Mouse (Mus musculus): ENCODE measurements around the gene App.

The App gene

DNA sequence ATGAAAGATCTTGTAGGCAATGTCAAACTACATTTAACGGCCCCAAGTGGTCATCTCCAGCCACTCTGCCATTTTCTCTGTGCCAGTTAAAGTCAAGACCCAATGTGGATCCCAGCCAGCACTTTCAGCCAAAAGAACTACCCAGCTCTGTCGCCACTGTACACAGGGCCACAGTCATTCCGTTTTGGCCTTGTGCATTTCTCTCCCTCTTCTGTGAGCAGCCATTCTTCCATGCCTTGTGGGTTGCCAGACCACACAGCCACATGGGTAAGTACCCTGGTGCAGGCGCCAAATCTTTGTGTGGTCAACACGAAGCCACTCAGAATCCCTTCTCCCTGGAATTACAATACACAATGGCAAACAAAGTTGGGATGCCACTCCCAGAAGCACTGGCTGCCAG lies 57.7 kb downstream of the App start:
- no peak for DNase-seq

DNA sequence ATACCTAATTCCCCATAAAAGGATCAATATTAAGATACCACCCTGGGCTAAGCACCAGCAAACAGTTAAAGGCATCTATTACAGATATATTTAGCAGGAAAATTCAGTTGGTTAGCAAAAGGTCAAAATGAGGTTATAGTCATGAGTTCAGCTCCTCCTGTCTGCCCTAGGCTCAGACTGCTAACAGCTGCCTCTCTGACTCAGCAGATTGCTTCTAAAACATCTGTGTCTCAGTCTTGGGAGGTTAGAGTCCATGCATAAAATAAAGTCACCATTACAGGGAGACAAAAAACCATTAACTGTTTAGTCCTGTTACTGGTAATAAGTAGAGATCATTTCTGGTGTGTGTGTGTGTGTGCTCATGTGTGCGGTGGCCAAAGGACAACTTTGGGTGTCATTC lies 58.8 kb downstream of the App start:
- no peak for DNase-seq

DNA sequence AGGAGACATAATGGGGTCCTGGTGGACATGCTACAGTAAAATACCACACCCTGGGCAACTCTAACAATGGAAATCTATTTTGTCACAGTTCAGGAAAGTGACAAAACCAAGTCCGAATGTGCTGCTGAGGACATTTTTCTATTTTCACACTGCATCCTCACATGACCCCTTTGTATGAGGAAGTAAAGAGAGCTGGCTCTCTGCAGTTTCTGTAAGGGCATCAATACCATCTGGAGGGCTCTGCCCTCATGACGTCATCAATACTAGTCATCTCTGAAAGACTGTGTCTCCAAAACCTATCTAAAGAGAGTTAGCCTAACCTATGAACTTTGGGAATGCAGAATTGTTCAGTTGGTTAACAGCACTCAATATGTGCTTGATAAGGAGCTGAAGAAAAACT lies 59.6 kb downstream of the App start:
- no peak for DNase-seq

DNA sequence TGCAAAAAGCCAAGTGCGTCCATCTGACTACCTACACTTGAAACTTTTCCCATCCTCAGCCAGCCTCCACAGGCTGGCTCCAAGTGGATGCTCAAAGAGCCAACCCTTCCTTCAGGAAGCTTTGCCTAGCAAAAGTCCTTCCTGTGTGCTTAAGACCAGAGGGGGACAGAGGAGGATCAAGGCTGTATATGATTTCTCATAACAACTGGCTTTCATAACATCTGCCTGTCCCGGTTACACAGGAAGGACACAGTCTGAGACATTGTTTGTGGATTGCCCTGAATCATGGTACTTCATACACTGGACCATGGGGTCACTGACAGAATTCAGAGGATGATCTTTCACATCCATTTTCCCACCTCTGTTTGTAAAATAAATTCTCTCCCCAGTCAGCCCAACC lies 61.3 kb downstream of the App start:
- DNase-seq, result no peak

DNA sequence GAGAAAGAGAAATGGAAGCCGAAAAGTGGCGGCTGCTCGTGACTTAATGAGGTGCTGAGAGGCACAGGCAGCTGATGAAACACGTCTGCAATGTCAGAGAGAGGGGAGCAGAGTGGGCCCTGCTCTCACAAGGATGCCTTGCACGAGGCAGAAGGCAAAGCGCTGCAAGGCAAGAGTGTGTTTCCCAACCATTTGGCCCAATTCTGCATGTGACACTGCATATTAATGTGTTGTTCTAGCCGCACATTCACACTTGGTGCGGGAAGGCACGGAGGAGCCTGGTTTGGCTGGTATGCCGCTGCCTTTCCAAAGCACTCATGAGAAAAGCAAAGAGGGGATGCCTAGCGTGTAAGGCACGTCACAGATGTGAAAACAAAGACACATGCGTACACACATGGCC lies 63.1 kb downstream of the App start:
- DNase-seq, result peak; percentile 63

DNA sequence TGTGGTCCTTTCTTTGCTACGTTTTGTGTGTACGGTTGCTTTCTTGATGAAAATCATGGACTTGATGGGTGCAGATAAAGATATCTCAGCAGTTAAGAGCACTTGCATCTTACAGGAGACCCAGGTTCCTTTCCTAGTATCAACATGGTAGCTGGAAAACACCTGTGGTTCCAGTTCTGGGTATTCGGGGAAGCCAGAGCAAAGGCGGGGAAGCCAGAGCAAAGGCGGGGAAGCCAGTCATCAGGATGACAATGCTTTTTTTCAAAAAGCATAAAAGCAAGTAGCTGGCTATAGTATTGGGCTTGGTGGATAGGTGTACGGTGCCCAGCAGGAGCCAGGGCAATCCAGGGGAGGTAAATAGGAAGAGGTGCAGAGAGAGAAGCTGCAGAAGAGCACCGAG lies 65.1 kb downstream of the App start:
- DNase-seq, result no peak

DNA sequence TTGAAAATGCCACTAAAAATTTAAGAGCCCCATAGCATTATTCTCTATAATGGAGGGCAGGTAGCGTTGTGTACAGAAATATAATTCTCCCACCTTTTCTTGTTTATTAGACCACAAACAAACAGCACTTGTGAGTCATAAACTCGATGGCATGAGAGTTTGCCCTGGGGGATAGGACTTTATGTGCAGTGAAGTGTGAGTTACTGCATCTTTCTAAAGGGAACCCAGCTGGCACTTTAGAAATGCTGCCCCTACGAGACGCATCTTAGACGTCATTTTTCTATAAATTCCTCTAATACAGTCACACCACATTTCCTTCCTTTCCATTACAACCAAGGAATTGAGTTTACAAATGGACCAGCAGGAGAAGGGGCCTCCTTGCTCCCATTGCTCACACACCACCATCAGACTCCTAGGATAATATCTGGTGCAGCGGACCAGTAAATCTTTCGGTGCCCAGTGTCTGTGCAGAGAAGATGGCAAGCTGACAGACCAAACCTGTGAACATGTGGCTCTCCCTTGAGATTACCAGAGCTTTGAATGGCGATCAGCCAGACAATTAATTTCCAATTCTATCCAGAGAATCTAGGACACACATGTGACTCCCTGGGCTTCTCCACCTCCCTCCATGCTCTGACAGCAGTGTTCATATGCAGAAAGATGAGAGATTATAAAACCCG lies 66.8 kb downstream of the App start:
- DNase-seq, result peak; percentile 91

DNA sequence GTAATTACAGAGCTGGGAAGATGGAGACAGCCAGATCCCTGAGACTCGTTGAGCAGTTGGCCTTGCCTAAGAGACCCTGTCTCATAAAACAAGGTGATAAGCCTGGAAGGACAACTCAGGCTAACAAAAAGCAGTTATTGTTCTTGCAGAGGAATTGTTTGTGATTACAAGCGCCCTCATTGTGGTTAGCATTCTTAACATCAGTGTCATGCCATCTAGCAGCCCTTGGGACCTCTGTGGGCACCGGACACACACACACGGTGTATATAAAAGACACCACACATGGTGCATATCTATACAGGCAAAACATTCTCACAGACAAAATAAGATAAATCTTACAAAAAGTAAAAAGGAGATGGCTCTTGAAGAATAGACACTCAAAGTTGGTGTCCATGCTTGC lies 68.0 kb downstream of the App start:
- no peak for DNase-seq

DNA sequence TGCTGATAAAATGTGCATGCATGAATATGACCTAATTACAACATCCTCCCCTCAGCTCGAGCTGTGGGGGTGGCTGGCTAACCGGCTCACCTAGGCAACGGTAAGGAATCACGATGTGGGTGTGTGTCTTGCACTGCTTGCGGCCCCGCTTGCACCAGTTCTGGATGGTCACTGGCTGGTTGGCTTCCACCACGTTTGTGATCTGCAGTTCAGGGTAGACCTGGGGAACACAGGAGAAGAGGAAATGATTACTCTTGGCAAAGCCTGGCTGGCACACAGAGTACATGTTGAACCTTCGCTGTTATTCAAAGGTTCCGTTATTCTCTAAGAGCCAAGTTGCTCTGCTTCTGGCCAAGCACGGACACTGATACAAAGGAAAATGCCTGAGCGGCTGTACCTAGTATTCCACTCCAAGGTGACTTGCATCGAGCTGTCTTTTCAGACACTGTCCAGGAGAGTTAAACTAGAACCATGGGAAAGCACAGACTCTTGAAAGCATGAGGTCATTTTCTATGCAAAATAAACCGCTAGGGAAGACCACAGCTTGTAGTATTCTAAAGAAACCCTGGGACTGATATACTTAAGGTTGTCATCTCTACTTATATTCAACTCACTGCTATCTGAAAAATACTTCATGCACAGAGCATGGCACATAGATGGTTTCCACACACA lies 70.3 kb downstream of the App start:
- DNase-seq, result no peak

DNA sequence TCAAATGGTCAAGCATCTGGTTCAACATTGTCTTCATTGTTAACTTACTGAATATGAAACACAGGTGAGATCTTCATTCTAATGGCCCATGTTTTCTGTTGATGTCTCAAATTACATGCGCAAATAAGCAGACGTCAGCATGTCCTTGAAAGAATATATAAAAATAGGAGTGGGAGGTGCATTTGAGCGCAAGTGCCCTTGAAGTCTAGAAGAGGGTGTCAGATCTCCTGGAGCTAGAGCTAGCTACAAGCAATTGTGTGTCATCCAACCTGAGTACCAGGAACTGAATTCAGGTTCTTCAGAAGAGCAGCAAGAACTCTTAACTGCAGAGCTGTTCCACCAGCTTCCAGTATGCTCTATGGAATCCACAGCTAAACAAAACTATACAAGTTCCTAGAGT lies 72.0 kb downstream of the App start:
- no peak for DNase-seq

DNA sequence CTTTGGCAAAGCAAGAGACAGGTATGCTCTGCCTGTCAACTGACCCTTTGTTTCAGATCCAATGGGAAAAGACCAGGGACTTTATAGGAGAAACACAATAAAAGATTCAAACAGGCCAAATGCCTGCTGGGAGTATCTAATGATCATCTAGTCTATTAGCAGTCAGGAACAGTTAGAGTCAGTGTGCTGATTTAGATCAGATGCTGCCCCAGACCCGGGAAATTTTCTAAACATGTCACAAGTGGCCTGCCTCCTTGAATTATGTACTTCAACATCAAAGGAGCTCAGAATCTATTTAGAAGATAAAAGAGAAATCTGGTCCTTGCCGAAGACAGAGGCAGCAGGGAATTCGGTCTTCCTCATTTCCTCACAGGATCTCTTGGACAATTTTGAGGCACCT lies 72.8 kb downstream of the App start:
- peak; percentile 46 for DNase-seq

DNA sequence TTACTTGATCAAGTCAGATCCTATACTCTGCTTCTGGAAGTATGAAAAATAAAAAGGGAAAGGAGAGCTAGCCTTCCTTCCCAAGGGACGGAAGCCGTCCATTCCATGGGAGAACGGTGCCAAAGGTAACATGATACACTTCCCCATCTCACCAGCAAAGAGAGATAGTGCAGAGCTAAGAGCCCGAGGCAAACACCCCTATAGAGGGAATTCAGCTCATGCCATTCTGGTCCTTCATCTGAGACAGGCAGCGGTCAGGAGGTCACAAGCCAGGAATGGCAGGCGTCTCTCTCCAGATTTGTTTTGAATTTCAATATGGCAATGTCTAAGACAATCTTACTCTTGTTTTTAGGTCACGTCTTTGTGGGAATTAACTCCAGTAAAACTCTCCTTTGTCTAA lies 74.1 kb downstream of the App start:
- no peak for DNase-seq

DNA sequence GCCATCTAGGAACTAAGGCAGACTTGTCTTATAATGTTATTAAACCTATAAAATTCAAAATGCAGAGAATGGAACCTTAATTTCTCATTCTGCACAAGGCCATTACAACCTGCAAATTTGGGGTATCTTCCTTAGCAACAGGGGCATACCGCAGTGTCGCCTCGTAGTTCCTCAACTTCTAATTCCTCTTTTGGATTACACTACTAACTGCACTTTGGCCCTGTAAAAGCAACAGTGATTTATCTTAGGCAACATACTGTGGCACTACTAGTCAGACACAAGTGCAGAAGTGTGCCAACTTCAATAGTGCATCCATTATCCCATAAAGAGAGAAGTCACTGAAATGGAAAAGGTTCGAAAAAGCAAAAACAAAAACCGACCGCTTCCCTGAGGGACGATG lies 74.5 kb downstream of the App start:
- no peak for DNase-seq

DNA sequence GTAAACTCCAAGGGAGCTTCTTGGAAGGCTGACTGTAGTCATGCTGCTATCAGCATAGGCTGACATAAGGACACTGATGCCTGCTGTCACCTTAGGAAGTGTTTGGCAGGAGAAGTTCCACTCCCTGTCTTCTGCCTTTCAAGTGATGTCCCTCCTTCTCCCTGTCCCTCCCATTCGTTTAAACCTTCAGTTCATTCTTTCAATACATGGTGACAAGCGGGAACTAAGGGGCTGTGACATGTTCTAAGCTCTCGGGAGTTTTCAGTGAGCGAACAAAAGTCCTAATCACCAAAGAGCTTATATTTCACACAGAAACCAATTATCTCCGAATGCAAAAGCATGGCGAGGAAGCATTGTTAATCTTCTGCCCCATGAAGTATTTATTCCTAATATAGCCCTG lies 77.2 kb downstream of the App start:
- peak; percentile 60 for DNase-seq

DNA sequence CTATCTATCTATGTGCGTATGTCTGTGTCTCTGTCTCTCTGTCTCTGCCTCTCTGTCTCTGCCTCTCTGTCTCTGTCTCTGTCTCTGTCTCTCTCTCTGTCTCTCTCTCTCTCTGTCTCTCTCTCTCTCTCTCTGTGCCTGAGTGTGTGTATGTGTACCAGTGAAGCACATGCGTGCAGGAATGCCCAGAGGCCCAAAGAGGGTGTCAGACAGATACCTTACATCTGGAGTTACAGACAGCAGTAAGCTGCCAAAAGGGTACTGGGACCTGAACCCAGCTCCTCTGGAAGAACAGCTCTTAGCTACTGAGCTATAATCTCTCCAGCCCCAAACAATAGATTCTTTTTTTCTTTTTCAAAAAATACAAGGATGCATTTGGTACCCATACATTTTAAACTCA lies 77.6 kb downstream of the App start:
- no peak for DNase-seq

DNA sequence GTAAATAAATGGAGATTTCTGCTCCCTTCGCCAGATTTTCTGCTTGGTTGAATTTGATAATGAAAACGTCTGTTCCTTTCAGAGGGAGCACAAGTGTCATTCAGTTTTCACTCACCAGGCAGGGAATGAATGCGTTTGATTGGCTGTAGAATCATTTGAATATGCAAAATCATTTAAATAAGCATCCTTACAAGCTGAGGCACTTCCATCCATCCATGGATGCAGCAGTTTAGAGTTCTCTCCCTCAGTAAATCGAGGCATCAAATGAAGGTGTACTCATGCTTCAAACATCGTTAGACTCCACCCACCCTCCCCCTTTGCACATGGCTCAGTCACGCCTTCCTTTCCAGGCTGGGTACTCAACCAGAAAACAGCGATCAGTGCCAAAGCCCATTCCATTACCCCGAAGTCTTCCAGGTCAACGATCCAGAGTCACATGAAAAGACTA lies 80.9 kb downstream of the App start:
- DNase-seq, result peak; percentile 90

DNA sequence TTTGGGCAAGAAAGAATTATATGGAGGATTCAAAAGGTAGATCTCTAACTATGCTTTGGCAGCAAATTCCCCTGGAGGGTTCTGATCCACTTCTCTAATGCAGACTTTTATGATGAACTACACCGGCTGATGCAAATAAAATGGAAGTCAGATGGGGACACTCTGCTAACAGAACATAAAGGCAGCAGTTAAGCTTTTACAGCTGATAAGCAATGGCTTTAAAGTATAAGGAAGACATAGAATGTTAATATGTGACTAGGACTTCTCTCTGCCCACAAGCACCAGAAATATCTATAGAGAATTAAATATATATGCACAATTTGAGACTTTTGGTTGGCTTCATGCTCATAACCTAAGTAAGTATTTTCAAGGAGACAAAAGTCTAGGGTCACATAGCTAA lies 81.4 kb downstream of the App start:
- DNase-seq, result no peak

DNA sequence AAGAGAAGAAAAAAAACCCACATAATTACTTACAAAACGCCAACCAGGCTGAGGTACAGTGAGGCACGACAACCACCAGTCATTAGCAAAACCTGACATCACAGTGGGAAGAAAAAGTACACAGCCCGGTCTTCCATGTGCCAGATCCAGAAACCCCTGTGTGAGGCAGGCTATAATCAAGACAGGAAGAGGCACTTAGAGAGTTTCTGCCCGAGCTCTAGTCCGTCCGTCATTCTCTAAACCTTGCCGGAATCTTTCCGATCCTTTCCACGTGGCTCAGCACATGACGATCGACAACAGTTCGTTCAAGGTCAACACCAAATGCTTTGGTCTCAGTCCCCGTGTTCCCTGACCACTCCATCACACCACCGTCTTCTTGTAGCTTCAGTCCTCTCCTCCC lies 82.6 kb downstream of the App start:
- DNase-seq, result peak; percentile 35

DNA sequence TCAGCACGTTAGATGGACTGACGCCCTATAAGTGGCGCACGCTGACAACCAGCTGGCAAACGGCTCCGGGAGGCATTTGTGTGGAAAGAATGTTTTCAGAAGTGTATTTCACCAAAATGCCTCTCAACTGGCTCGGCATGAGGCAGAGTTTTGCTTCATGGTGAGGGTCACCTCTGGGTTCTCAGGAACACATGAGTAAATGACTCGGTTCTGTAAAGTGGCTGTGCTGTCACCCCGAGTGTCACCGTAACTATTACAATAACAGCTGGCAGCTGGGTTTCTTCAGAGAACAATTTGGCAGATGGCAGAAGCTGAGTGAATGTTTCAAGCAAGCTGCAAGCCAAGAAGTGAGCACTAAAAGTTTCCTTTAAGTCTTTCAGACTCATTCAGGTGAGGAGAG lies 85.4 kb downstream of the App start:
- DNase-seq, result no peak

DNA sequence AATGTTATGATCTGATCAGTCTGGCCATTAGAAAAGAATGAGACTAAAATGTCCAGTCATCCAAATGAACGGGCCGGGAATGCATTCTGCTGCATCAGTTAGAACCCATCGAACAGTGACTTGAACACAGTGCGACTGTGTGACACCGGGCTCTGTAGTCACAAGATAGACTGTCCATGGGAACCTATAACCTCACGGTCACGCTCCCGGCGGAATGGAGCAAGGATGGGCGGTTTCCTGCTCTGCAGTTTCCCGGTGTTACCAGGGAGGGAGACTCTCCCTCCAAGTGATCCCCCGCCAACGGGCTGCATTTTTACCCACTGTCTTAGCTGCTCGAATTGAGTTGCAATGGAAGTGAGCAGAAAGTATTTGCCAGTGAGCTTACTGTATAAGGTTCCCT lies 87.3 kb downstream of the App start:
- DNase-seq, result no peak

DNA sequence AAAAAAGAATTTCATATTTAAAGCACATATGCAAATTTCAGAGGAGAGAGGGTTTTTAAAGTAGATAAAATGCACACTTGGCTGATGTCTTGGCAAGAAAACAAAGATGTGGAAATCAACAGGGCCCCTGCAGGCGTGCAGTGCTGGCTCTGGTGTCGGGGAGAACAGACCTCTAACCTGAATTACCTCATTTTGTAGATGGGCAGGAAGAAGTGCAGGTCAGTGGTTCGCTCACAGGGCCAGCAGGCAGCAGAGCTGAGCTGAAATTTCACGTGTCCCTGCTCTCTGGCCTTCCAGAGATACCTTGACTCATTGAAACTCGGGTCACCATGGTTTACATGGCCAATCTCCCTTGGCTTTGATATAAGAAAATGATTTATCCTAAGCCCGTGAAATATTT lies 87.7 kb downstream of the App start:
- DNase-seq, result no peak

DNA sequence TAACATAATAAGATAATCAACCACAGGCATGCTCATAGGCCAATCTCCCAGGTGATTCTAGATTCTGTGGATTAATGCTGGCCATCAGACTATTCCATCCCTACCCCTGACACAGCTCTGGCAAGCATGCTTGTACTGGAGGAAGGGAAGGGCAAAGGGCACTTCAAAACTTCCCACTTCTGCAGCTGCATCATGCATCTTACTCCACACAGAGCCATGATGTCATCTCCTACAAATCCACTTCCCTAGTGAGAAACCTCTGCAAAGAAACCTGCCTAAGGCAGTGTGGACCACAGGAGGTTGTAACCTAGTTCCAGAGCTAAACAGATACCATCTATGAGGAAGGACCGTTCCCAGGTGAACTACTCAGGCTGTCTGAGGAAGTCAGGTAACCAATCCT lies 89.4 kb downstream of the App start:
- no peak for DNase-seq

DNA sequence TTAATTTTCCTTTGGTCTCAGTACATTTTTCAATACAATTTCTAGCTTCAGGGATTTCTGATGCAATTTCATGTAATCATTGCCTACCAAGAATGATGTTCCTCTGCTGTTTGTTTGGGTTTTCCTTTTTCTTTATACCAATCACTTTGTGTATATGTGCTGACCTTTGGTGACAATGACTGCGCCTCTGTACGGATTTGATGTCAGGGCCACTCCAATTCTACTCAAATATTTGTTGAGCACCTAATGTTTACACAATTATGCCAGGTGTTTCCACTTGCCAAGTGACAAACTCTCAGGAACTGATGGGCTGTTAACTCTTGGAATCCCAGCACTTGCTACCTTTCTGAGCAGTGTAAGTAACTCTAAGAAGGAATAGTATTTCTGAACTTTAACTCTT lies 98.2 kb downstream of the App start:
- no peak for DNase-seq

DNA sequence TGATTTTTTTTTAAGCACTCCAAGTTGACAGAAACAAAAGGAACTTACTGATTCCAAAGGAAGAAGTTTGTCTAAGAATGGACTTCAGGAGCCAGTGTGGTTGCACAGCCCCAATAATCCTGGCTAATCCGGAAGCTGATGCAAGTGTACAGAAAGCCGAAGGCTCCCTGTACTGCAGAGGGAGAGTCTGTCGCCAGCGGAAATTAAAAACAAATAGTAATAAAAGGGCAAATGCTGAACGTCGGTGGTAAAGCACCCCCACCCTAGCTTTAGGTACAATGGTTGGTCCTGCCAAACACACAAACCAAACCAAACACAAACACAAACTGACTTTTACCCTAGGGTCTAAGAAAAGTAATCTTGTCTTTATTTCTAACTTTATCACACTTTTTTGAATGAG lies 98.7 kb downstream of the App start:
- no peak for DNase-seq

DNA sequence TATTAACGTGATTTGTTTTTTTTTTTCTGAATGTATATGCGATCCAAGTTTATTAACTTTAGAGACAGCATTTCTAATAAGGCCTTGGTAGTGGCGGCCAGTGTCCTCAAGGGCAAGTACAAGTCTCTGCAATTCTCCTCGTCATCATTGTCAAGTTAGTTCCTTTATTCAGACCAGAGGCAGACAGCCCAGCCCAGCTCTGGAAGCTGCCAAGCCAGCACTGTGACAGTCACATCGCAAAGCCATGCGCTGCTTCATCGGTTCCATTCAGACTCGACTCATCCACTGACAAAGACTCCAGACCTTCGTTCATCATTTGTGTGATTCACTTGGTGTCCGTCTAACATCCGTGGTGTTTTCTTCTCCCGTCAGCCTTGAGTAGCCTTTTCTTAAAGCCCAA lies 100.9 kb downstream of the App start:
- DNase-seq, result no peak

Measured in retina, postnatal 1 day (tissue).